Mouse (Mus musculus): Measurements from ENCODE around the gene Mfap3. TPM values are rescaled to one million over a fixed set of nuclear protein-coding genes. Genes with fewer than 3 reads are reported as not detected.

The Mfap3 gene
- polyA plus RNA-seq, 1 experiment: 9.9 TPM

- Histone ChIP-seq H3K4me3 (ENCODE audit: extremely low read depth, insufficient read depth, insufficient read length) (no peak overlapping the region), H3K27me3 (ENCODE audit: control insufficient read depth, insufficient read depth, low read length) (no peaks in the 10 kb centered on the region), H3K36me3 (ENCODE audit: control insufficient read depth, insufficient read depth, low read length) (no peaks in the 10 kb centered on the region), H3K4me1 (ENCODE audit: control insufficient read depth, insufficient read depth, insufficient read length) (no peaks in the 10 kb centered on the region), H3K27ac (ENCODE audit: insufficient read depth, low read length) (no peak overlapping the region)
- 79% methylated on average over 12 of the region's 12 CpGs for WGBS
- TF ChIP-seq POLR2A (IDR thresholded peaks at IDR 0.05; ENCODE audit: low read depth, low read length) (no peak), CTCF (IDR thresholded peaks at IDR 0.05; ENCODE audit: extremely low read depth, insufficient read depth, insufficient read length, insufficient replicate concordance) (no peak)
- no peak for DNase-seq (ENCODE audit: low read depth in 1 of 2, low spot score in 2 of 2)
Observed at GRCm38 (mm10) chr11:57564564-57564963, 46.1 kb downstream of the Mfap3 start.

GRCm38 (mm10) chr11:57566091-57567035 lies 47.9 kb downstream of the Mfap3 start:
- H3K4me1 ChIP-seq (ENCODE audit: control insufficient read depth, insufficient read depth, insufficient read length): no peaks in the 10 kb centered on the region
- no peak for TF ChIP-seq POLR2A (IDR thresholded peaks at IDR 0.05; ENCODE audit: low read depth, low read length)
- no peak for TF ChIP-seq CTCF (IDR thresholded peaks at IDR 0.05; ENCODE audit: extremely low read depth, insufficient read depth, insufficient read length, insufficient replicate concordance)
- 72% methylated on average over 18 of the region's 18 CpGs for WGBS

GRCm38 (mm10) chr11:57568950-57569490 lies 50.6 kb downstream of the Mfap3 start:
- DNase-seq (ENCODE audit: low read depth in 1 of 2, low spot score in 2 of 2): no peak
- Histone ChIP-seq H3K36me3 (ENCODE audit: control insufficient read depth, insufficient read depth, low read length) (no peaks in the 10 kb centered on the region), H3K27me3 (ENCODE audit: control insufficient read depth, insufficient read depth, low read length) (no peaks in the 10 kb centered on the region), H3K4me3 (ENCODE audit: extremely low read depth, insufficient read depth, insufficient read length) (no peak overlapping the region), H3K27ac (ENCODE audit: insufficient read depth, low read length) (no peak overlapping the region), H3K4me1 (ENCODE audit: control insufficient read depth, insufficient read depth, insufficient read length) (no peaks in the 10 kb centered on the region)
- TF ChIP-seq CTCF (IDR thresholded peaks at IDR 0.05; ENCODE audit: extremely low read depth, insufficient read depth, insufficient read length, insufficient replicate concordance): no peak
- no peak for TF ChIP-seq POLR2A (IDR thresholded peaks at IDR 0.05; ENCODE audit: low read depth, low read length)
- 90% methylated on average over 2 of the region's 2 CpGs for WGBS

More at GRCm38 (mm10) chr11:57566091-57567035, 47.9 kb downstream of the Mfap3 start:
- no peak overlapping the region for H3K4me3 ChIP-seq (ENCODE audit: extremely low read depth, insufficient read depth, insufficient read length)
- no peaks in the 10 kb centered on the region for H3K36me3 ChIP-seq (ENCODE audit: control insufficient read depth, insufficient read depth, low read length)
- H3K27me3 ChIP-seq (ENCODE audit: control insufficient read depth, insufficient read depth, low read length): no peaks in the 10 kb centered on the region
- no peak overlapping the region for H3K27ac ChIP-seq (ENCODE audit: insufficient read depth, low read length)
- no peak for DNase-seq (ENCODE audit: low read depth in 1 of 2, low spot score in 2 of 2)

- no peaks in the 10 kb centered on the region for H3K27me3 ChIP-seq (ENCODE audit: control insufficient read depth, insufficient read depth, low read length)
- H3K27ac ChIP-seq (ENCODE audit: insufficient read depth, low read length): no peak overlapping the region
- TF ChIP-seq CTCF (IDR thresholded peaks at IDR 0.05; ENCODE audit: extremely low read depth, insufficient read depth, insufficient read length, insufficient replicate concordance) (no peak), POLR2A (IDR thresholded peaks at IDR 0.05; ENCODE audit: low read depth, low read length) (no peak)
- no peaks in the 10 kb centered on the region for H3K4me1 ChIP-seq (ENCODE audit: control insufficient read depth, insufficient read depth, insufficient read length)
- no peak overlapping the region for H3K4me3 ChIP-seq (ENCODE audit: extremely low read depth, insufficient read depth, insufficient read length)
- no peaks in the 10 kb centered on the region for H3K36me3 ChIP-seq (ENCODE audit: control insufficient read depth, insufficient read depth, low read length)
- WGBS: 91% methylated on average over 3 of the region's 3 CpGs
- DNase-seq (ENCODE audit: low read depth in 1 of 2, low spot score in 2 of 2): no peak
Observed at GRCm38 (mm10) chr11:57571035-57571434, 52.6 kb downstream of the Mfap3 start.

- no peak overlapping the region for H3K27ac ChIP-seq (ENCODE audit: insufficient read depth, low read length)
- H3K27me3 ChIP-seq (ENCODE audit: control insufficient read depth, insufficient read depth, low read length): no peaks in the 10 kb centered on the region
- DNase-seq (ENCODE audit: low read depth in 1 of 2, low spot score in 2 of 2): no peak
- H3K4me3 ChIP-seq (ENCODE audit: extremely low read depth, insufficient read depth, insufficient read length): no peak overlapping the region
- 52% methylated on average over 14 of the region's 14 CpGs for WGBS
- TF ChIP-seq CTCF (IDR thresholded peaks at IDR 0.05; ENCODE audit: extremely low read depth, insufficient read depth, insufficient read length, insufficient replicate concordance): no peak
- no peak for TF ChIP-seq POLR2A (IDR thresholded peaks at IDR 0.05; ENCODE audit: low read depth, low read length)
- H3K36me3 ChIP-seq (ENCODE audit: control insufficient read depth, insufficient read depth, low read length): no peaks in the 10 kb centered on the region
- no peaks in the 10 kb centered on the region for H3K4me1 ChIP-seq (ENCODE audit: control insufficient read depth, insufficient read depth, insufficient read length)
Observed at GRCm38 (mm10) chr11:57573686-57574274, 55.3 kb downstream of the Mfap3 start.

- WGBS: 73% methylated on average over 6 of the region's 6 CpGs
- DNase-seq (ENCODE audit: low read depth in 1 of 2, low spot score in 2 of 2): no peak
- Histone ChIP-seq H3K27me3 (ENCODE audit: control insufficient read depth, insufficient read depth, low read length) (no peaks in the 10 kb centered on the region), H3K4me1 (ENCODE audit: control insufficient read depth, insufficient read depth, insufficient read length) (no peaks in the 10 kb centered on the region), H3K36me3 (ENCODE audit: control insufficient read depth, insufficient read depth, low read length) (no peaks in the 10 kb centered on the region), H3K27ac (ENCODE audit: insufficient read depth, low read length) (no peak overlapping the region), H3K4me3 (ENCODE audit: extremely low read depth, insufficient read depth, insufficient read length) (no peak overlapping the region)
- TF ChIP-seq POLR2A (IDR thresholded peaks at IDR 0.05; ENCODE audit: low read depth, low read length): no peak
- no peak for TF ChIP-seq CTCF (IDR thresholded peaks at IDR 0.05; ENCODE audit: extremely low read depth, insufficient read depth, insufficient read length, insufficient replicate concordance)
Observed at GRCm38 (mm10) chr11:57576871-57577515, 58.5 kb downstream of the Mfap3 start.
